Mouse (Mus musculus) lung, postnatal 0 days (tissue): ENCODE data around the gene Usp29.

Source experiments
- CTCF ChIP-seq: IDR thresholded peaks from 2 replicates; pipeline ENCODE4 v1.5.1; 2016; ENCODE audit warnings: antibody characterized with exemption, mild to moderate bottlenecking
- EP300 ChIP-seq: IDR thresholded peaks from 2 replicates; pipeline ENCODE4 v1.6.1; 2016; ENCODE audit warnings: antibody characterized with exemption, mild to moderate bottlenecking, control low read depth

- no peak for TF ChIP-seq CTCF
- no peak for TF ChIP-seq EP300
Observed at GRCm38 (mm10) chr7:6860689-6861088, 130.3 kb downstream of the Usp29 start.
